Mouse (Mus musculus) ES-E14 (cell line): ENCODE data around the gene Psmb3.

Experiments
- CHD2 ChIP-seq: IDR thresholded peaks from 2 replicates; pipeline ENCODE4 v1.6.1; 2014; ENCODE audit warnings: mild to moderate bottlenecking, low read depth, low read length, inconsistent platforms
- MAFK ChIP-seq: IDR thresholded peaks from 2 replicates; pipeline ENCODE4 v1.6.1; 2014; ENCODE audit warnings: mild to moderate bottlenecking, low read depth, low read length, inconsistent platforms; ENCODE audit not compliant: insufficient read depth
- ZC3H11A ChIP-seq: IDR thresholded peaks from 2 replicates; pipeline ENCODE4 v1.6.1; 2012; ENCODE audit warnings: low read depth, mild to moderate bottlenecking, inconsistent platforms, low read length, borderline replicate concordance
- ZNF384 ChIP-seq: IDR thresholded peaks from 2 replicates; pipeline ENCODE4 v1.6.1; 2012; ENCODE audit warnings: low read depth, low read length, inconsistent platforms

- TF ChIP-seq CHD2 (no peak), ZNF384 (no peak), MAFK (no peak), ZC3H11A (no peak)
Measured at GRCm38 (mm10) chr11:97671177-97671527, 32.0 kb upstream of the Psmb3 start.
